Mouse (Mus musculus) ES-E14 (cell line): ENCODE measurements around the gene Cib4.

Experiments
- CHD2 ChIP-seq: IDR thresholded peaks from 2 replicates; pipeline ENCODE4 v1.6.1; 2014; ENCODE audit warnings: mild to moderate bottlenecking, low read depth, low read length, inconsistent platforms
- MAFK ChIP-seq: IDR thresholded peaks from 2 replicates; pipeline ENCODE4 v1.6.1; 2014; ENCODE audit warnings: mild to moderate bottlenecking, low read depth, low read length, inconsistent platforms; ENCODE audit not compliant: insufficient read depth
- ZC3H11A ChIP-seq: IDR thresholded peaks from 2 replicates; pipeline ENCODE4 v1.6.1; 2012; ENCODE audit warnings: low read depth, mild to moderate bottlenecking, inconsistent platforms, low read length, borderline replicate concordance
- ZNF384 ChIP-seq: IDR thresholded peaks from 2 replicates; pipeline ENCODE4 v1.6.1; 2012; ENCODE audit warnings: low read depth, low read length, inconsistent platforms

- no peak for TF ChIP-seq ZNF384
- TF ChIP-seq MAFK = no peak
- TF ChIP-seq ZC3H11A = no peak
- no peak for TF ChIP-seq CHD2
These were observed 18.5 kb downstream of the Cib4 start for GRCm38 (mm10) chr5:30527129-30527528.
